Mouse (Mus musculus) liver, embryonic 14.5 days (tissue): ENCODE measurements at regions not wholly inside any gene's neighbourhood (a gene's known extent, or its start where the extent isn't known, plus 50 kb on each side); places are given as distances from the start of the nearest gene placed in this dataset.

ENCODE experiments used
- CTCF ChIP-seq: IDR thresholded peaks from 2 replicates; pipeline ENCODE4 v1.5.1; 2016; ENCODE audit warnings: antibody characterized with exemption, low read depth, control low read depth
- EP300 ChIP-seq: IDR thresholded peaks from 2 replicates; pipeline ENCODE4 v1.6.1; 2016; ENCODE audit warnings: antibody characterized with exemption, low read depth

- TF ChIP-seq CTCF (no peak), EP300 (no peak)
These were observed 582.0 kb upstream of the Nectin3 start for GRCm38 (mm10) chr16:47080330-47080729.
